Mouse (Mus musculus) brain, embryonic 14.5 days (tissue): Measurements from ENCODE around the gene Cobl.

ENCODE experiments used
- CTCF ChIP-seq: fragments of 200-500 bp; IDR thresholded peaks from 2 replicates; pipeline ENCODE4 v1.5.1; 2012; ENCODE audit warnings: inconsistent platforms, mild to moderate bottlenecking, moderate library complexity, borderline replicate concordance; ENCODE audit not compliant: insufficient read depth, insufficient read length; ENCODE audit errors: extremely low read depth
- POLR2A ChIP-seq: fragments of 200-500 bp; IDR thresholded peaks from 2 replicates; pipeline ENCODE4 v1.6.1; 2012; ENCODE audit warnings: mild to moderate bottlenecking, inconsistent platforms, borderline replicate concordance; ENCODE audit not compliant: poor library complexity, insufficient read depth, insufficient read length, severe bottlenecking; ENCODE audit errors: extremely low read depth

GRCm38 (mm10) chr11:12304879-12305278 is 159.9 kb downstream of the Cobl start:
- TF ChIP-seq CTCF: no peak
- TF ChIP-seq POLR2A: no peak
